Mouse (Mus musculus): Measurements from ENCODE around the gene Rad9b. TPM values are rescaled to one million over a fixed set of nuclear protein-coding genes. Genes with fewer than 3 reads are reported as not detected.
"Not testable (repeated sequence)": the region's sequence is repeated elsewhere in the genome, so short reads cannot be mapped to it uniquely, and the experiment has no call there.

The Rad9b gene
- polyA plus RNA-seq, 1 experiment from 2014 or later: 9.5 TPM

DNA sequence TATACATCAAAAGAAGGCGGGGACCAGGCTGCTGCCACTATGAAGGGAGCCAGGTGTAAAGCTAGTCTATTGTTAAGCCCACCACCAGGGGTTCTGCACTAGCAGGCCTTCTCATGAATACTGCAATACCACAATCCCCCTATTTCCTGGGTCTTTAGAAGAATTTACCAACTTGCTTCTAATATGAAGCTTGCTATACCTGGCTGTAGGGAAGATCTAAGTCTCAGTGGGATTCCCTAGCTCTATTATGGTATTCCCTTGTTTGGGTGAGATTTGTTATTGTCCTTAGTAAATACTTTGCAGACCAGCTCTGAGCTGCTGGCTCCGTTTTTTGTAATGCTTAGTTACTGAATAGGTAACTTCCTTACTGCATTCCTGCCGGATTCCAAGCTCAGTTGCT lies 35.1 kb downstream of the Rad9b start:
- peaks cover 76% of the 10 kb centered on the region for H3K36me3 ChIP-seq

DNA sequence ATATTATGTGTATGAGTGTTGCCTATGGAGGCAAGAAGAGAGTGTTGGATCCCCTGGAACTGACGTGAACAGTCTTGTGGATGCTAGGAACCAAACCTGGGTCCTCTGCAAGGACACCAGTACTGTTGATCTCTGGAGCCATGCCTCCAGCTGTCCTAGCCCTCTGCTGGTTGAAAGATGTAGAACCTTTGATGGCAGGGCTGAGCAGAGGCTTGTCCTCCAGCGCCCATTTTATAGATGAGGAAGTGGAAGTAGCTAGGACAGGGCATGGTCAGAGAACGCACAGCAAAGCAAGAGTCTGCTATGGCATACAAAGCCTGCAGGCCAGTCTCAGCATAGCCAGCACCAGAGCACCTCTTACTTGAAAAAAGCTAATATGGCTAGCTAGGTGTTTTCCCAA lies 35.9 kb downstream of the Rad9b start:
- H3K27ac ChIP-seq (replicated peaks): no peak overlapping the region
- 75% methylated on average over 3 of the region's 3 CpGs for WGBS
- no peak overlapping the region for H3K4me3 ChIP-seq
- H3K36me3 ChIP-seq: peaks cover 85% of the 10 kb centered on the region
- no peaks in the 10 kb centered on the region for H3K27me3 ChIP-seq (ENCODE audit: low read depth, poor library complexity, severe bottlenecking)
- H3K4me1 ChIP-seq: no peaks in the 10 kb centered on the region
- DNase-seq (ENCODE audit: low spot score): no peak
- no peaks in the 10 kb centered on the region for H3K9me3 ChIP-seq (replicated peaks)

More for the DNA sequence above, 35.1 kb downstream of the Rad9b start:
- H3K9me3 ChIP-seq (replicated peaks); H3K27me3 ChIP-seq (ENCODE audit: low read depth, poor library complexity, severe bottlenecking); H3K4me1 ChIP-seq; H3K27ac ChIP-seq (replicated peaks); H3K4me3 ChIP-seq; DNase-seq (ENCODE audit: low spot score): not testable (repeated sequence)
- 73% methylated on average over 3 of the region's 3 CpGs for WGBS

DNA sequence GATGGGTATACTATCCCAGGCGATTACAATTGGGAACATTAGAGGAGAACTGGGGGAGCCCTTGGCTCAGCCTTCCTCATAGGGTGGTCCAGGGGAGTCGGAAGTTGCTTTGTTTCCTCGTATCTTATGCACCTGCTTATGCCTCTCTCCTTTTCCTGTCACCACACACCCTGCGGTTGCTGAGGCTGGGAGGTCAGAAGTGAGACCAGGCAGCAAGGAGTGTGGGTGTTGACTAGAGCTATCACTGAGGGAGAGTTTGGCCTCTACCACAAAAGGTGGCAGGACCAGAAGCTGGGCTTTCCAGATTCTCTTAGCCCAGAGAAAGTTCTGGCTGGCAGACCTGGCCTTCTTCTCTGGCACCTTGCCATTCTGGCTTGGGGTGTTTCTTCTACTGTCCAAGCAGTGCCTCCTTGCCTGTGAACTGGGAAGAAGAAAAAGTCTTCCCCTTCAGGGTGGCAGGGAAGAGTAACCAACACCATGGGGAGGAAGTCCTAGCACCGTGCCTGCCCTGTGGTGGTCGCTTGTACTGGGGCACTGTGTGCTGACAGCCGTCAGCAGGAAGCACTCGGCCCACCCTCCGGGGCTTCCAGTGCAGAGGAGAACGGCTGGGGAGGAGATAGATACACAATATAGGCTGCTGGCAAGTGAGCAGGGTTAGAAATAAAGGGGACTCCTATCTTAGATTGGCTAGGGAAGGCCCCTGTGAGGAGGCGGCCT lies 36.5 kb downstream of the Rad9b start:
- Histone ChIP-seq H3K4me1 (no peaks in the 10 kb centered on the region), H3K4me3 (no peak overlapping the region), H3K27me3 (ENCODE audit: low read depth, poor library complexity, severe bottlenecking) (no peaks in the 10 kb centered on the region), H3K9me3 (replicated peaks) (no peaks in the 10 kb centered on the region), H3K36me3 (peaks cover 91% of the 10 kb centered on the region), H3K27ac (replicated peaks) (no peak overlapping the region)
- 78% methylated on average over 11 of the region's 11 CpGs for WGBS
- no peak for DNase-seq (ENCODE audit: low spot score)

DNA sequence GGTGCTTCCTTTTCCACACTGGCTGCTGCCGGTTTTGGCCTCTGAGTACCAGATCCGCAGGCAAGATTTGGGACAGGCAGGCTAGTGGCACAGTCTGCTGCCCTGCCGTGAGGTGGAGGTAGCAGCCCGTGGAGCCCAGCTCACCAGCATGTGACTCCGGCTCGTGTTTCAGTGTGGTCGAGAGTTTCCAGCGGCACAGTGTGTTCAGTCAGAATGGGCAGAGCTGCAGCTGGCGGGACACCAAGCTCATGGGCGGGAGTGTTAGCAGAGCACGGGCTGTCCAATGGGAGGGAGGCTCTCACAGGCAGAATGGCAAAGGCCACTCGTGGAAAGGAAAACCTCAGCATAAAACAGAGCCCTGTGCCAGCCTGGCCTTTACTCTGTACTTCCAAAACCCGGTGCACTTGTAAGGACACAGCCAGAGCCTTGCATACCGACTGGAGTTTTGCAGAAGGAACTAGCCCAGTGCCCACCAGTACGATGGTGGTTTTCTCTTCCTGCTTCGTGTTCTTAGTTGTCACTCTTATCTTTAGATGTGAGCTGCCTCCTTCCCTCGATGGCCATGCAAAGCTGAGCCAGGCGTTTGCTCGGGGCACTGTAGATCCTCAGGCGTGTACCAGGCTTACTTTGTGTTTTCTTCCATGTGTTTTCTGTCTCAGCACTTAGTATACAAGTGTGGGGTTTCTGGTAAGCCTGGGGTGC lies 38.9 kb downstream of the Rad9b start:
- 80% methylated on average over 20 of the region's 20 CpGs for WGBS
- no peak overlapping the region for H3K4me3 ChIP-seq

DNA sequence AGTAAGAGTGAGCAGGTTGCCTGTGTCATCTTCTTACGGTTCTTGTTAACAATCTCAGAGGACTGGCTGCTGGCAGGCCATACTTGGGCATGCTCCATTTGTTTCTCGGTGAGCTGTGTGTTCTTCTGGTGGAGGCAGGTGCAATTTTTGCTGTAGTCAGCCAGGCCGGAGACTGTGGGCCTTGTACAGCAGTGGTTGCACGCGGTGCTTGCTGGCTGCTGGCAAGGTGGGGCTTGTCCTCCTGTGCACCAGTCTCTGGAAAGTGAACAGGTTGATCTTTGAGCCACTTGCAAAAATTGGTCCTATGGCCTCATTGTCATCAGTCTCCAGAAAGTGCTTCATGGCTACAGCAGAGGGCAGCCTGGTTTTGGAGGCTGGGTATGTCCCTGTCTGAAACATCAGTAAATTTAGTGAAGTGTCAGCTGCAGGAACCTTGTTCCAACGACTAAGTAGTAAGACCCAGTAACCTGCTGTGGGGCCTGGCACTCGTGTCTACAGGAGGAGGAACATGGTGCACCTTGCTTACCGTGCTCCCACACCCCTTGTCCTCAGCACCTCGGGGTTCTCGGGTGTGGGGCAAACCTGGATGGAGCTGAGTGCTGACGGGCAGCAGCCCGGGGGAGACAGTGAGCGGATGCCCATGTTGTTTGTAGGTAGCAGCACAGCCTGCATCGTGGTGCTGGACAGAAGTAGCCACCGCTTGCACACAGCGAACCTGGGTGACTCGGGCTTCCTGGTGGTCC lies 40.9 kb downstream of the Rad9b start:
- Histone ChIP-seq H3K27ac (replicated peaks) (no peak overlapping the region), H3K4me1 (peaks cover 3% of the 10 kb centered on the region; the same call in 1 of the 2 replicates), H3K36me3 (peaks cover 85% of the 10 kb centered on the region), H3K27me3 (ENCODE audit: low read depth, poor library complexity, severe bottlenecking) (no peaks in the 10 kb centered on the region), H3K9me3 (replicated peaks) (no peaks in the 10 kb centered on the region), H3K4me3 (no peak overlapping the region)
- WGBS: 92% methylated on average over 17 of the region's 17 CpGs
- DNase-seq (ENCODE audit: low spot score): no peak

More for the DNA sequence above, 38.9 kb downstream of the Rad9b start:
- 0 out of 2 replicates have a peak overlapping the region, but pooled peaks have one; percentile 23 for H3K27ac ChIP-seq (replicated peaks)
- no peaks in the 10 kb centered on the region for H3K27me3 ChIP-seq (ENCODE audit: low read depth, poor library complexity, severe bottlenecking)
- no peak for DNase-seq (ENCODE audit: low spot score)
- H3K9me3 ChIP-seq (replicated peaks): no peaks in the 10 kb centered on the region
- peaks cover 3% of the 10 kb centered on the region; the same call in 1 of the 2 replicates for H3K4me1 ChIP-seq
- peaks cover 89% of the 10 kb centered on the region for H3K36me3 ChIP-seq

DNA sequence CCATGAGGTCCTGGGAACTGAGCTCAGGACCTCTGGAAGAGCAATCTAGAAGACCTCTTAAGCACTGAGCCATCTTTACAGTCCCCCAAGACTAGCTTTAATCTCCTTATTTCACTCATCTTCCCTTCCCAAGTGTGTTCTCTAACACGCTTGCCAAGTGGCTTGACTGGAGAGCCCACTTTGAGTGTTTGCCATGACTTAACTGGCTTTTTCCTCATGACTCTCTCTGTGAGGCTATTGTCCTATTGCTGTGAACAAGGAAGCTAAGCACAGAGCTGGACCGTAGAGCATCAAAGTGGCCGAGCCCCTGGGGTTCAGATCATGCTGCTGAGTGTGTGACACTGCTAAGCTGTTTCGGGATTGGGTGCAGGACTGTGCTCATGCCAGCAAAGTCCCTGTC lies 41.7 kb downstream of the Rad9b start:
- Histone ChIP-seq H3K4me3 (no peak overlapping the region), H3K27ac (replicated peaks) (no peak overlapping the region), H3K9me3 (replicated peaks) (no peaks in the 10 kb centered on the region), H3K27me3 (ENCODE audit: low read depth, poor library complexity, severe bottlenecking) (no peaks in the 10 kb centered on the region), H3K4me1 (peaks cover 3% of the 10 kb centered on the region; the same call in 1 of the 2 replicates), H3K36me3 (peaks cover 86% of the 10 kb centered on the region)
- 88% methylated on average over 4 of the region's 4 CpGs for WGBS
- DNase-seq (ENCODE audit: low spot score): no peak

DNA sequence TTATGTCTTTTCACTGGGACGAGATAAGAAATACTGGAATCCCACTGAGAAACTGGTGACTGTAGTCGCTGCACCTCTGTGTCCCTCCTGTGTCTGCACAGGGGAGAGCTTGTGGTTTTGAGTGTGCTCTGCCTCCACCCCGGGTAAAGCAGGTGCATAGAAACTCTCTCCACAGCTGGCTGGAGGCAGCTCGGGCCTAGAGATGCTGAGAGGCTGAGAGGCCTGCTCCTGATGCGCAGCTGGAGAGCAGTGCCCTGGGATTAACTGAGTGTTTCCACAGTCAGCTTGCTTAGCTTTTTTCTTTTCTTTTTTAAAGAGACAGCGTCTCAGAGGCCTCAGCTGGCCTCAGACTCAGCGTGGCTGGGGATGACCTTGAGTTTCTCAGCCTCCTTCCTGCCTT lies 42.3 kb downstream of the Rad9b start:
- Histone ChIP-seq H3K4me3 (no peak overlapping the region), H3K27ac (replicated peaks) (no peak overlapping the region), H3K4me1 (peaks cover 3% of the 10 kb centered on the region; the same call in 1 of the 2 replicates), H3K27me3 (ENCODE audit: low read depth, poor library complexity, severe bottlenecking) (no peaks in the 10 kb centered on the region), H3K9me3 (replicated peaks) (no peaks in the 10 kb centered on the region), H3K36me3 (peaks cover 79% of the 10 kb centered on the region)
- no peak for DNase-seq (ENCODE audit: low spot score)
- 71% methylated on average over 7 of the region's 7 CpGs for WGBS

DNA sequence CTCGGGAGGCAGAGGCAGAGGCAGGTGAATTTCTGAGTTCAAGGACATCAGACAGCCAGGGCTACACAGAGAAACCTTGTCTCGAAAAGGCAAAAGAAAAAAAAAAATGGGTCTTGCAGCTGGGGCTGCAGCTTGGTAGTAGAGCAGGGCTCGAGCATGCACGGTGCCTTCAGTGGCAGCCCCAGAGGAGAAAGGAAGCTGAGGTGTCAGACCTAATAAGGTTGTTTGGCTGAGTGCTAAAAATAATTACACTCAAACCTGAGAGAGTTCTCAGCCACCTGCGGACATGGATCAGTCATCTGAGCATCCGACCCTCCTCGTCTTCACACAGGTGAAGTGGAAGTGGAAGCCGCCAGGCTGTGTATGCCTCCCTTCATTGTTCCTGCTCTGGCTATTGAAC lies 43.3 kb downstream of the Rad9b start:
- Histone ChIP-seq H3K36me3 (peaks cover 73% of the 10 kb centered on the region), H3K27me3 (ENCODE audit: low read depth, poor library complexity, severe bottlenecking) (no peaks in the 10 kb centered on the region), H3K4me3 (no peak overlapping the region), H3K27ac (replicated peaks) (no peak overlapping the region), H3K9me3 (replicated peaks) (no peaks in the 10 kb centered on the region), H3K4me1 (peaks cover 3% of the 10 kb centered on the region; the same call in 1 of the 2 replicates)
- DNase-seq (ENCODE audit: low spot score): no peak
- 90% methylated on average over 8 of the region's 8 CpGs for WGBS

DNA sequence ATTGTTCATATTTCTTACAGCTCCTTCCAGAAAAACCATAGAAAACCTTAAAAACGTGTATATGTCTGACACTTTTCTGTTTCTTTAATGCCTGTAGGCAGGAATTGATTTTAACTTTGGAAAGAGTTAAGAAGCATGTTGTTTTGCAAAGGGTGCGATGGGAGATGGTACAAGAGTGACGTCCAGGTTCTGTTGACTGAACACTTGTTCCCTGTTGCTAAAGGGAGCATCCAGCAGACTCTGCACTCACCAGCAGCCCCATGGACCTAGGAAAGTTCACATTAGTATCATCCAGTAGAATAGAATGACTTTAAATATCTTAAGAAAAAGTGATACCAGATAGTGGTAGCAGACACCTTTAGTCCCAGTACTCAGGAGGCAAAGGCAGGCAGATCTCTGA lies 47.5 kb downstream of the Rad9b start:
- no peak overlapping the region for H3K4me3 ChIP-seq
- no peaks in the 10 kb centered on the region for H3K9me3 ChIP-seq (replicated peaks)
- no peak for DNase-seq (ENCODE audit: low spot score)
- WGBS: 89% methylated on average over 3 of the region's 3 CpGs
- H3K4me1 ChIP-seq: 0 out of 2 replicates have a peak, but pooled peaks cover 13% of the 10 kb centered on the region
- no peak overlapping the region for H3K27ac ChIP-seq (replicated peaks)
- H3K36me3 ChIP-seq: peaks cover 35% of the 10 kb centered on the region
- no peaks in the 10 kb centered on the region for H3K27me3 ChIP-seq (ENCODE audit: low read depth, poor library complexity, severe bottlenecking)

DNA sequence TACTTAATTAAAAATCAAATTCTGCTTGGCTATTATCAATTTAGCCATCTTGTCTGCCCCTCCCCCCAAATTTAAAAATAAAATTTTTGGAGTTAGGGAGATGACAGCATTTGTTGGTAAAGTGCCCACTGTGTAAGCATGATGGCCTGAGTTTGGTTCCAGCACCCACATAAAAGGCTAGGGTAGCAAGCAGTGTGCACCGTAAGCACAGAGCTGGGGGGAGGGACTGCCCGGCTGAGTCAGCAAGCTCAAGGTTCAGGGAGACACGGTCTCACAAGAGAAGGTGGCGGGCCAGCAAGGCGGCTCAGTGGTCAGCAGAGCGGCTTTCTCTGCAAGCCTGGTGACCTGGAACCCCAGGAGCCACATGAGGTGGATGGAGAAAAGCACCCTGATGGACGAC lies 48.6 kb downstream of the Rad9b start:
- Histone ChIP-seq H3K27ac (replicated peaks) (no peak overlapping the region), H3K4me3 (no peak overlapping the region), H3K9me3 (replicated peaks) (no peaks in the 10 kb centered on the region), H3K27me3 (ENCODE audit: low read depth, poor library complexity, severe bottlenecking) (no peaks in the 10 kb centered on the region), H3K4me1 (0 out of 2 replicates have a peak, but pooled peaks cover 13% of the 10 kb centered on the region), H3K36me3 (peaks cover 28% of the 10 kb centered on the region)
- WGBS: 92% methylated on average over 7 of the region's 7 CpGs
- DNase-seq (ENCODE audit: low spot score): no peak

DNA sequence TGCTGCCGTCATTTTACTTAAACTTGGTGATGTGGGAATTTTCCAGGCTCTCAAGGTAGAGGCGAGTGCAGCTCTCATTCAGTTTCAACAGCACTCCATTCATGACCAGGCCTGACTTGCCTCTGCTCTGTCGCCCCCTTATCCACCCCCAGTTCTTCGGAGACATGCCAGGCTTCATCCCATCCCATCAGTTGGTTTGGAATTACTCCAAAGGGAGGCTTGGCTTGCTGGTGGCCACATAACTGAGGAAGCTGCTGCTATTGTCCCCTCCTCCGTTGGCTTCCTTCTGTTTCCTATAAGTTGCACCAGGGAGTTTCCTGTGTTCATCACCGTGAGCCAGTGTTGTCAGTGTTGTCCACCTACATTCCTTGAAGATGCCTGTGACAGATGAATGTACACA lies 49.5 kb downstream of the Rad9b start:
- no peak overlapping the region for H3K4me3 ChIP-seq
- peaks cover 34% of the 10 kb centered on the region for H3K36me3 ChIP-seq
- WGBS: 92% methylated on average over 6 of the region's 6 CpGs
- no peaks in the 10 kb centered on the region for H3K9me3 ChIP-seq (replicated peaks)
- no peaks in the 10 kb centered on the region for H3K27me3 ChIP-seq (ENCODE audit: low read depth, poor library complexity, severe bottlenecking)
- H3K4me1 ChIP-seq: 0 out of 2 replicates have a peak, but pooled peaks cover 13% of the 10 kb centered on the region
- DNase-seq (ENCODE audit: low spot score): no peak
- H3K27ac ChIP-seq (replicated peaks): no peak overlapping the region

DNA sequence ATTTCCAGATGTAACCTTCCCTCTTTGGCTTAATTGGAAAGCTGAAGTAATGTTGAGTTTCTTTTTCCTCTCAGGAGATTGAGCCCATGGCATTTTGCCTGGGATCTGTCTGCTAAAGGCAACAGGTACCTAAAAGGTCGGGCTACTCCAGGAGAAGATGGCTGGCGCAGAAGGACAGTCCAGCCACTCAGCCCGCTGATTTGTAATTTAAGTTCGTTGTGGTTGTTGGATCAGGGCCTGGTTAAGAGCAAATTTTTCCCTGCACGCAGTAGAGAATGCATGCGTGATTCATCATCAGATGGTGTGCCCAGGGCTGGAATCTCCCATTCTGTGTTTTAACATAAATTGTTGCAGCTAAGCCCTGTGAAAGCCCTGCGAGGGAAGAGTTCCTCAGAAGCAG lies 50.1 kb downstream of the Rad9b start:
- H3K9me3 ChIP-seq (replicated peaks): no peaks in the 10 kb centered on the region
- WGBS: 94% methylated on average over 7 of the region's 7 CpGs
- no peak overlapping the region for H3K4me3 ChIP-seq

More for the DNA sequence above, 50.1 kb downstream of the Rad9b start:
- Histone ChIP-seq H3K4me1 (0 out of 2 replicates have a peak, but pooled peaks cover 13% of the 10 kb centered on the region), H3K36me3 (peaks cover 30% of the 10 kb centered on the region), H3K27me3 (ENCODE audit: low read depth, poor library complexity, severe bottlenecking) (no peaks in the 10 kb centered on the region), H3K27ac (replicated peaks) (no peak overlapping the region)
- no peak for DNase-seq (ENCODE audit: low spot score)

Data from midbrain, embryonic 10.5 days (tissue).